Mouse (Mus musculus) ES-E14 (cell line): ENCODE measurements around the gene Frem2. TPM values are rescaled to one million over a fixed set of nuclear protein-coding genes. Genes with fewer than 3 reads are reported as not detected.

Experiments
- DNase-seq: peaks from one replicate; pipeline ENCODE4 v3.0.0-alpha.2; 2013; ENCODE audit warnings: low read depth, low spot score
- H3K27ac ChIP-seq: 2 replicates; pipeline ENCODE4 v1.5.1; 2012; ENCODE audit warnings: low read depth, mild to moderate bottlenecking, low read length, moderate library complexity, mixed read lengths; ENCODE audit not compliant: poor library complexity, insufficient read depth, severe bottlenecking
- H3K36me3 ChIP-seq: 2 replicates; pipeline ENCODE4 v1.6.1; 2012; ENCODE audit warnings: mild to moderate bottlenecking, low read length, moderate library complexity, mixed read lengths; ENCODE audit not compliant: control insufficient read depth, poor library complexity, insufficient read depth, severe bottlenecking
- H3K4me1 ChIP-seq, 2 experiments: fragments of 150-350 bp in 1 of 2; sonication (generic) in 1 of 2; 2 replicates each; pipeline ENCODE4 v1.6.1; 2012; ENCODE audit warnings: low read length in 2 of 2, mild to moderate bottlenecking in 1 of 2, mixed read lengths in 1 of 2; ENCODE audit not compliant: control insufficient read depth in 2 of 2, insufficient read depth in 2 of 2, poor library complexity in 1 of 2
- H3K4me3 ChIP-seq, 2 experiments: fragments of 150-350 bp in 1 of 2; sonication (generic) in 1 of 2; 2 replicates each; pipeline ENCODE4 v1.5.1; 2012; ENCODE audit warnings: low read length in 2 of 2, low read depth in 1 of 2, mild to moderate bottlenecking in 1 of 2, mixed read lengths in 1 of 2; ENCODE audit not compliant: insufficient read depth in 1 of 2, poor library complexity in 1 of 2, severe bottlenecking in 1 of 2
- H3K9ac ChIP-seq: 2 replicates; pipeline ENCODE4 v1.6.1; 2012; ENCODE audit warnings: low read depth, mild to moderate bottlenecking, low read length, mixed read lengths; ENCODE audit not compliant: poor library complexity, insufficient read depth, severe bottlenecking
- H3K9me3 ChIP-seq: fragments of 150-350 bp; sonication (generic); 2 replicates; pipeline ENCODE4 v1.6.1; 2012; ENCODE audit warnings: low read depth, mild to moderate bottlenecking, low read length; ENCODE audit not compliant: control insufficient read depth, insufficient read depth
- CHD2 ChIP-seq: IDR thresholded peaks from 2 replicates; pipeline ENCODE4 v1.6.1; 2014; ENCODE audit warnings: mild to moderate bottlenecking, low read depth, low read length, inconsistent platforms
- HCFC1 ChIP-seq: IDR thresholded peaks from 2 replicates; pipeline ENCODE4 v1.6.1; 2012; ENCODE audit warnings: low read length, inconsistent platforms, borderline replicate concordance; ENCODE audit not compliant: insufficient read depth
- MAFK ChIP-seq: IDR thresholded peaks from 2 replicates; pipeline ENCODE4 v1.6.1; 2014; ENCODE audit warnings: mild to moderate bottlenecking, low read depth, low read length, inconsistent platforms; ENCODE audit not compliant: insufficient read depth
- ZC3H11A ChIP-seq: IDR thresholded peaks from 2 replicates; pipeline ENCODE4 v1.6.1; 2012; ENCODE audit warnings: low read depth, mild to moderate bottlenecking, inconsistent platforms, low read length, borderline replicate concordance
- ZNF384 ChIP-seq: IDR thresholded peaks from 2 replicates; pipeline ENCODE4 v1.6.1; 2012; ENCODE audit warnings: low read depth, low read length, inconsistent platforms
- in situ Hi-C, 2 experiments: fragments of 600-800 bp; cut with MboI; formaldehyde crosslinking; loops; one replicate each; pipeline ENCODE4 v1.15.1; 2025; ENCODE audit warnings: low sequenced_read_pairs in 2 of 2, inconsistent platforms in 1 of 2; ENCODE audit not compliant: unreplicated experiment in 2 of 2
- total RNA-seq: library from RNA; depleted of rRNA; stranded (reverse); fragments of 300-350 nt; gene quantifications from 2 replicates; pipeline ENCODE4 v1.2.3, GENCODE M21; 2012

The Frem2 gene
- total RNA-seq, 1 experiment: 7.9 TPM

DNA sequence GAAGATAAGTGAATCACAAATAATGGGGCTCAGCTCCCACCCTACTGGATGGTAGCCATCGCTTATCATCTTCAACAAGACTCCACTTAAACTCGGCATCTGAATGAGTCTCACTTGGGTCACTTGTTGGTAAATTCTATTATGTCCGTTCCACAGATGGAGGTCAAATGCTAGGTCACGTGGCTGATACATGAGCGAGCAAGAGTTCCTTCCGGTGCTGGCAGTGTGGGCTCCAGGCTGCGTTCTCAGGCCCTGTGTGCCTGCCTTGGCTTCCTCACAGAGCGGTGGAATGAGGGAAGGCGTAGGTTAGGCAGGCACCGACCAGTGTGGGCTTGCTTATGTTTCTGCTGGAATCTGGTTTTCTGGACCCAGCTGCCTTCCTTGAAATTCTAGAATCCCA lies 170.6 kb downstream of the Frem2 start:
- no peak overlapping the region for H3K9ac ChIP-seq
- no peaks in the 10 kb centered on the region for H3K9me3 ChIP-seq
- peaks cover 0 to 3% of the 10 kb centered on the region in 2 experiments; a peak in 1 of 4 replicates for H3K4me1 ChIP-seq
- no peaks in the 10 kb centered on the region for H3K36me3 ChIP-seq
- no peak overlapping the region for H3K27ac ChIP-seq
- no peak overlapping the region for H3K4me3 ChIP-seq
- DNase-seq: no peak
- no peak for TF ChIP-seq CHD2
- TF ChIP-seq MAFK: no peak
- TF ChIP-seq ZNF384: no peak
- no peak for TF ChIP-seq ZC3H11A
- no peak for TF ChIP-seq HCFC1
- in situ Hi-C loops: no loop called here

DNA sequence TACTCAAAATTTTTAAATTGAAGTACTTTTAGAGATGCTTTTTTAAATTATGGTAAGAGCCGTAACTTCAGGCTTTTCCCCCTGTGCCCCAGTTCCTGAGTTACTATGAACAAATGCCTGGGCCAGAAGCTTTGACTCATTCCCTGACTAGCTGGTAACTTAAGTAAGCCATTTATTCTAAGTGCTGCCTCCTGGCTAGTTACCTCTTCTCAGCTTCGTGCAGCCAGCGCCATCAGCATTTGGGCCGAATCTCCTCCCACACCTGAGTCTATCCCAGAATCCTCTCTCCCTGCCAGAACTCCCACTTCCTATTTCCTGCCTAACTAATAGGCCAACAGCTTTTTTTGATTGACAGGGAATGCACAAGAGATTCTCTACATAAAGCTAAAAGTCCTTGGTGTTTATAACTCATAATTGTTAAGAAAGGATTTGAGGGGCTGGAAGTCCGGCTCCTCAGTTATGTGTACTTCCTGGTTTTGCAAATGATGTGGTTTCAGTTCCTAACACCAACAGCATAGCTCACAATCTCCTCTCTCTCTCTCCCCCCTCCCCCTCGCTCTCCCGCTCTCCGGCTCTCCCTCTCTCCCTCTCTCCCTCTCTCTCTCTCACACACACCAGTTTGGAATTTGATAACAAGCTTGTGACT lies 173.6 kb downstream of the Frem2 start:
- Histone ChIP-seq H3K4me1 (peaks cover 0 to 3% of the 10 kb centered on the region in 2 experiments; a peak in 1 of 4 replicates), H3K9me3 (no peaks in the 10 kb centered on the region), H3K27ac (no peak overlapping the region), H3K36me3 (peaks cover 4% of the 10 kb centered on the region; the same call in 1 of the 2 replicates), H3K4me3 (no peak overlapping the region), H3K9ac (0 out of 2 replicates have a peak overlapping the region, but pooled peaks have one; percentile 10)
- in situ Hi-C loops: no loop called here
- DNase-seq: no peak
- TF ChIP-seq ZNF384: no peak
- no peak for TF ChIP-seq ZC3H11A
- TF ChIP-seq CHD2: no peak
- TF ChIP-seq MAFK: no peak
- no peak for TF ChIP-seq HCFC1

DNA sequence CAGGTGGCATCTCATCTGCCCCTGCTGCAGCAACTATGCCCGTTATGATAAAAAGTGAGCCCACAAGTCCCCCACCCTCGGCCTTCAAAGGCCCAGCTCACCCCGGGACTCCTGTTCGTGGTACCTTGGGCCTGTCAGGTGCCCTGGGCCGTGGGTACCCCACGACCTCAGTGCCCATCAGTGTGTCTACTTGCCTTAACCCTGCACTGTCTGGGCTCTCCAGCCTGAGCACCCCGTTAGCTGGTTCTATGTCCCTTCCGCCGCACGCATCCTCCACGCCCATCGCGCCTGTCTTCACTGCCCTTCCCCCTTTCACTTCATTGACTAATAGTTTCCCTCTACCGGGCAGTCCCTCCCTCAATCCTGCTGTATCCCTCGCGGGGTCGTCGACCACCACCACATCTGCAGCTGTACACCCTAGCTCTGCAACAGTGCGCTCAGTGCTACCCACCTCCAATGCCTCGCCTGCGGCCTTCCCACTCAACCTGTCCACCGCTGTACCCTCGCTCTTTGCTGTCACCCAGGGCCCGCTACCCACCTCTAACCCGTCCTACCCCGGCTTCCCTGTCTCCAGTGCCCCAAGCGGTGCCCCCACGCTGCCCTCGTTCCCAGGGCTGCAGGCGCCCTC lies 178.6 kb downstream of the Frem2 start:
- Histone ChIP-seq H3K4me3 (peak overlapping the region; percentile 6 to 20; a peak in 2 of 4 replicates), H3K9ac (0 out of 2 replicates have a peak overlapping the region, but pooled peaks have one; percentile 6), H3K4me1 (peaks cover 0 to 12% of the 10 kb centered on the region in 2 experiments; a peak in 1 of 4 replicates), H3K27ac (no peak overlapping the region), H3K36me3 (peaks cover 33% of the 10 kb centered on the region), H3K9me3 (no peaks in the 10 kb centered on the region)
- in situ Hi-C loops: no loop called here
- DNase-seq: no peak
- TF ChIP-seq ZC3H11A: no peak
- no peak for TF ChIP-seq ZNF384
- TF ChIP-seq MAFK: no peak
- TF ChIP-seq CHD2: no peak
- TF ChIP-seq HCFC1: no peak

DNA sequence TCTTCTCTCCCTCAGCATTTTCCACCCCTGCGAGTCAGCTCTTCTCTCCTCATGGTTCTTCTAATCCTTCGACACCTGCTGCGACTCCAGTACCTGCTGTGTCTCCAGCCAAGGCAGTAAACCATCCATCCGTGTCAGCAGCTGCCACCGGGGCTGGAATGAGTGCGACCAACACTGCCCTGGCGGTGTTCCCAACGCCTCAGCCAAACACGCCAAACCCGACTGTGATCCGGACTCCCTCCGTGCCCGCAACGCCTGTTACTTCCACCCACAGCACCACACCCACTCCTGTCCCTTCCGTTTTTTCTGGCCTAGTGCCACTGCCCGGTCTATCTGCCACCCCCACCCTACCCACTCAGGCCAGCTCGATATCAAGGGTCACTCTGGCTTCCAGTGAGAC lies 179.7 kb downstream of the Frem2 start:
- peaks cover 41% of the 10 kb centered on the region for H3K36me3 ChIP-seq
- no peak overlapping the region for H3K9ac ChIP-seq
- H3K9me3 ChIP-seq: no peaks in the 10 kb centered on the region
- TF ChIP-seq HCFC1 (no peak), CHD2 (no peak)
- H3K4me1 ChIP-seq: peaks cover 0 to 12% of the 10 kb centered on the region in 2 experiments; a peak in 1 of 4 replicates
- DNase-seq: no peak
- in situ Hi-C loops: no loop called here
- no peak overlapping the region for H3K27ac ChIP-seq
- H3K4me3 ChIP-seq: no peak overlapping the region
